Mouse (Mus musculus): ENCODE results near the gene Pold2.

Pold2 gene

DNA sequence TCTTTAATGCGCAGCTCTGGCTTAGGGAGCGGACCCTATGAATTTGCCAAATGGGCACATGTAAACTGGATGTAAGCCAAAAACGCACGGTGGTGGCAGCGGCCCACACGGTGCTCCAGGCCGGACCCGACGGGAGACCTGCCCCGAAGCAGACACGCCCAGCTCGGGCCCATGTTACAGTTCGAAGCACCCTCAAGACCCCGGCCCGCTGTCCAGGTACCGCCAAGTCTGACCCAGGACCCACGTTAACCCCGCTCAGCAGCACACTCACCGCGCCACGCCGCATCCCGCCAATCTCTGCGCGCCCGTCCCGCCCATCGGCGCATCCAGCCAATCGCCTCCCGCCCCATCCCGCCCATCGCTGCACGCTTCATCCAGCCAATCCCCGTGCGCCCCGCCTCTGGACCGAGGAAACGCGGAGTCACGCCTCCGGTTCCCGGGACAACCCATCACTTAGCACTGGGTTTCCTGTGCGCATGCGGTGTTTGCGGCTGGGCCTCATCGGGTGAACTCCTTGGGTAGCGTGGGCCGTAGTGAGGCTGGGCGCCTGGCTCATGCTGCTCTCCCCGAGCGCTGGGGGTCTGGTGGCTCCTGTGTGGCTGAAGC, at the start of gene Pold2:
Pold2 (minus strand) TSS at position 372 of the 606 bp plus-strand sequence.
- DNase-seq (ENCODE audit: low read depth): peak; percentile 99

DNA sequence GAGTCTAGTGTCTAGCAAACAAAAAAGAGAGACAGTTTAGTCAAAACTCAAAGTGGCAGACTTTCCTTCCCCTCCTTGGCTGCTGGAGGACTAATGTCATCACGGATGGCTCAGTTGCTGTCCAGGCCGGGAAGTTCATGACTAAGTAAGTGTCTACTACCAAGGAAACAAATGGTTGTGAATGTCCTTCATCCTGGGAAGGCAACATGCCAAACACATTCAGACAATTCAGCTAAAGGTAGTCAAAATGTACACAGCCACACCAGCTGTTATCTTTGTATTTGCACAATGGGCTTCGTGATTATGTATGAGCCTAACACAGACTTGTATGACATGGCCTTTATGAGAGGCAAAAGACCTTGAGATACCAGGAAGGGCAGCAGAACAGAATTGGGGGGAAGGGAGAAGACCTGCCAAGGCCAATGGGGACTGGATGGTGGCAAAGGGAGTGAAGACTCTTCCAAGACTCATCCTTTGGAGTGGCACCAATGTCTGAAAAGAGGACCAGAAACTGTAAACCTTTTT, 48.7 kb upstream of the Pold2 start:
- no peak for DNase-seq (ENCODE audit: low read depth)

DNA sequence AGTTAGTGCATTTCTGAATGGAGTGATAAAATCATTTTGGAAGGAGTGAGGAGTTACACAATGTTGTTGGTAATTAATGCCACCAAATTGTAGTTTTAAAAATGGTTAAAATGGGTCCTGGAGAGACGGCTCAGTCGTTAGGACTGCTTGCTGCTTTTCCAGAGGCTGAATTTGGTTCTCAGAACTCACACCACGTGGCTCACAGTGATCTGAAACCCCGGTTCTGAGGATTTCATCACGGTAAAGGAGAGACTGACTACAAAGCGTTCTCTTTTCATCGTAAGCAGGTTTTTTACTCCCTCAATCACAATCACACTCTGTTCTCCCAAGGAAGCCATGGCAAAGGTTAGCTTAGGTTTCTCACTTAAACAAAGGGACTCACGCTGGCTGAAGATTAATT, 46.6 kb upstream of the Pold2 start:
- DNase-seq (ENCODE audit: low read depth): no peak

DNA sequence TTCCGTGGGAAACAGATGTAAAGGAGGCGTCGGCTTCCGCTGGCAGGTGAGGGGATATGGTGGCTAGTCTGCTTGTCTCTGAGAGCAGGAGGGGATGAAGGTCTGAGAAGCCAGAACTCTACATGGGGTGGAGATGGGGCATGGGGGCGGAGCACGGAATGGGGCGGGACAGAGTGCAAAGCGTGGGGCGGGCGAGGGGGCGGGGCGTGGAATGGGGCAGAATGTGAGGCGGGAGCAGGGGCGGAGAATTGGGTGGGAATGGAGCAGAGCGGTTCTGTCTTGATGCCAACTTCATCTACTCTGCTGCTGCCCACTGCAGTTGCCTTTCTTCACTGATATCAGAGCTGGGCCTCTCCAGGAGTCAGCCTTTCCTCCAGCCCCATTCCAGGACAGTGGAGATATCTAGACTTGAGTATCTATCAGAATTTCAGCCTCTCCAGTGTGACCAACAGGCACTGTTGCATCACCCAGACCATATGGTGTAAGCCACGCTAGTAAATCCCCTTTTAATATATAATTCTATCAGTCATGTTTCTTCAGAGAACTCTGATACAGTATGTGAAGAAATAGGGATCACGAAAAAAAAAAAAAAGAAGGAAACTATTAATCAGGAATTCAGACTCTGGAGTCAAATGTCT, 42.4 kb upstream of the Pold2 start:
- DNase-seq (ENCODE audit: low read depth): peak; percentile 57

DNA sequence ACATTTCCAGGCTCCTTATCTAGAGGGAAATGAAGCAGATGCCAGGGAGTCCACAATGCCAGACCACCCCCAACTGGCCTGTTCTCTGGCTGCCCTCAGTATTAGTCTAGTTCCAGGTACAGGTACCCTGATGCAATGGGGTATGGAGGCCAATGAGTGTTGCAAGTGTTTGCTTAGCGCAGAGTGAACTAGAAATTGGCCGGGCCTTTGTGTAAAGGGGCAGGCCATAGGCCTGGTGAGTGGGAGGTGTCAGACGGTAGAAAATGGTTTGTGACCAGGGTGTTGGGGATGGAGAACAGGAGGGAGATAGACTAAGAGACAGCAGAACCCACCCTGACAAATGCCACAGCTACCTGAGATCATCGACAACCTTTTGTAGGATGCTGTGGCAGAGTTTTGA, 41.5 kb upstream of the Pold2 start:
- DNase-seq (ENCODE audit: low read depth): no peak

DNA sequence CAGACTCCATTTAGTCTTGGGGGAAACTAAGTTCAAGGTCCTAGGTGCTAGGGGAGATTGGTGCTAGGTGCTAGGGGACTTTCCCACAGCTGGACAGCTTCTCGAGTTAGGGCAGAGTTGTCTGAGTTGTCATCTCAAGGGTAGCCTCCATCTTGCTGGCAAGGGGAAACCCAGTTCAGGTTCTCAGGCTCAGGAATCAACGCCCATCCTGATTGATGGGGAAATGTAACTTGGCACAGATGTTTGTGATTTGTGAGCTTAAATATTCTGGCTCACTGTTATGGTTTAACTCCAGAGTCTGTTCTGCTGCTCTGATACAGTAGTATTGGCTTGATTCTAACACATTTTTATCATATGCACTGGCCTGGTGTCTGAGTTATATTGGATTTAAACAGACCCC, 40.0 kb upstream of the Pold2 start:
- no peak for DNase-seq (ENCODE audit: low read depth)

DNA sequence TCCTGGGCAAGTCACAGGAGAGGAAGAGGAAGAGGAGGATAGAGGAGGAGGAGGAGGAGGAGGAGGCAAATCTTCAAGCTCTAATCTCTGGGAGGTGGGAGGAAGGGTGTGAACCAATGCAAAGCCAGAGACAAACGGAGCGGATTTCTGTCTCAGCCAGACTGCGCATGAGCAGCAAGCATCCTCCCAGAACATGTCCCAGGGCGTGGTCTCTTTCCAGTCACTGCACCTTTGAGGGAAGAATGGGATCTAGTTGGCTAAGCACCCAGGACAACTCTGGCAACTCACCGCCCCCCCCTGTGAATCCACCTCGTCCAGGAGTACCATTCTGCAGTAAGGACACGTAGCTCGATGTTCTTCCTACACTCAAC, 38.1 kb upstream of the Pold2 start:
- DNase-seq (ENCODE audit: low read depth): no peak

DNA sequence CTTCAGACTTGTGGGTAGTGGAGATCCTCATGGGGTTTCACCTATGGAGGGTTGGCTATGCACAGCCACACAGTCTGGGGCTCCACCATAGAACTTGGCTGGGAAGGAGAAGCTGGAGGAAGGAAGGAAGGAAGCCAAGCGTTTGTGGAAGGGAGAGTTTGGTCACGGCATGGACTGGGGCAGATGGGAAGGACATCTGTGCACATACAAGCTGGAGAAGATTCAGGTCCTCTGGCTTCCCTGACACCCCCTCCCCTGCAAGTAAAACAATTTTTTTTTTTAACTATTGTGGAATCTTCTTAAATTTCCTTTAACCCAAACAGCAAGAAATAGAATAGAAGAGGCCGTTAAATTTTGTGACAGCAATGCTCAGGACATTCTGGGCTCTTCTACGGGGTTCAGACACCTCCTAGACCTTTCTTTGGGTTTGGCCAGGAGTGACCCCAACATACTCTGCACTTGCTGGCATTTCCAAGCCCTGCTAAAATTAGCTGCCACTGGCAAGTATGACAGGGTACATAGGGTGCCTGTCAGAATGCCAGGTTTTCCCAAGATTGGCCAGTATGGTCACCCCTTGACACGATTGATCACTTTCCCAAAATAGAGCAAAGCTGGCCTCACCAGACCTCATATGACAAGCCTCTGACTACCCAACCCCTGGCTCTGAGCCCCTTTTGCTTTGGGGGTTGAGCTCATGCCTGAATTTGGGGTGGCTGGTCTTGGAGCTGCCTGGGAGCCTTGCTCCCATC, 37.5 kb upstream of the Pold2 start:
- DNase-seq (ENCODE audit: low read depth): no peak

DNA sequence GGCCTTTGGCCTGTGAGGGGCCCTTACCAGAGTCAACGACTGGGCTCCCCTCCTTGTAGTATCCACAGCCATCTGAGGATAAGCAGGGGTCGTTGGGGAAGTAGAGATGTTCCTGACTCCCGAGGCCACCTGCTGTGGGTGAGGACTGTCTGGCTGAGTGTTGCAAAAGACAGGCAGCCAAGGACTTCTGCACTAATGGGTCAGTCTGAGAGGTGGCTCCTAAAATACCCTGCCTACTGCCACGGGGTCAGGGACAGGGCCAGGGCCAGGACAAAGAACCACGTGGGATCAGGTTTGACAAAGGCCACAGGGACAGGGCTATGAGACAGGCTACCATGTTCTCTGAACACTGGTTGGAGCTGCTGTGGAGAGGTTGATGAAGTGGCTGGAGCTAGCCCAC, 36.8 kb upstream of the Pold2 start:
- DNase-seq (ENCODE audit: low read depth): no peak

DNA sequence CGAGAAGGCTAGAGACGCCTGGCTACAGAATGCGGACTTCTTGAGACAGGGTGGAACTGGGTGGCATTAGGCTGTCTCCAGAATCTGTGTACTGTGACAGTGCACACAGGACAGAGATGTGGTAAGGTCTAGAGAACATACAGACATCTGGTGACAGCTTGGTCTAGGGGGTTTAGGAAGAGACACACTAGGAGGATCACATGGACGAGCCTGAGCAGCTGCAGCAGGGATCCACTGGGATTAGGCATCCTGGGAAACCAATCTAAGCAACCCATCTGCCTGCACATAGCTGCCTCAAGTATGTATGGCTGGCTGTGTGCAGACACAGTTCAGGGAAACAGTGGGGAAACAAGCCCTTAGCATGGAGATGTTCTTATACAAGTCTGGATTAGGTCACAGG, 35.8 kb upstream of the Pold2 start:
- DNase-seq (ENCODE audit: low read depth): no peak

DNA sequence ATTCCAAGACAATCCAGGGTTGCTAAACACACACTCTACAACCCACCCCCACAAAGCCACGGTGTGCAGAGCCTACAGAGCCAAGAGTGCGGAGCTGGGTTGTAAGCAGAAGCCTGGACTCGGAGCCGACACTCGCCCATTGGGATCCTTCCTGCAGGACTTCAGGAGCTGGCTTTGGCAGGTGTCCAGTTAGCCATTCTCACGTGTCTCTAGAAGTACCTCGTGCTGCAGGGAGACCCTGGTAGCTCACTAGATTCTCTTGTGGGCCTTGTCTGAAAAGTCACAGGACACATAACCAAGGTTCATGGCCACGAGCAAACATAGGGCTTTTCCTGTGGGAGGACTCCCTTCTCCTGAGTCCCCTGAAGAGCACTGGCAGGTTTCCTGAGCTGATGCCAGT, 35.2 kb upstream of the Pold2 start:
- DNase-seq (ENCODE audit: low read depth): no peak

DNA sequence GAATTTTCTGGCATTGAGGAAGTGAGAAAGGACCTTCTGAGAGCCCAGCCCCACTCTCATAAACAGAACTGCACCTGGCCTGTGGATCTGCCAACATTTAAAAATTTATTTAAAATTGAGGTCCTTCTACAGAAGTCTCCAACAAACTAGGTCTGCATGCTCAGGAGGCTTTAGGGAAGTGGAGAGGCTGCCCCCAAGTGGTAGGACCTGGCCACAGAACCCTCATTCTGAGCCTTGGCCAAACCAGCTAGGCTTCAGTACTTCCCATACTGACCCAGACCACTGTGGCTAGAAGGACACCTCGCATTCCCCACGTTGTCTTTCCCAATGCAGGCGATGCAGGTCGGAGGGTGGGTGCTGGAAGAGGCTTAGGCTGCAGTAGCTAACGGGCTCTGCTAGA, 34.5 kb upstream of the Pold2 start:
- peak; percentile 44 for DNase-seq (ENCODE audit: low read depth)

DNA sequence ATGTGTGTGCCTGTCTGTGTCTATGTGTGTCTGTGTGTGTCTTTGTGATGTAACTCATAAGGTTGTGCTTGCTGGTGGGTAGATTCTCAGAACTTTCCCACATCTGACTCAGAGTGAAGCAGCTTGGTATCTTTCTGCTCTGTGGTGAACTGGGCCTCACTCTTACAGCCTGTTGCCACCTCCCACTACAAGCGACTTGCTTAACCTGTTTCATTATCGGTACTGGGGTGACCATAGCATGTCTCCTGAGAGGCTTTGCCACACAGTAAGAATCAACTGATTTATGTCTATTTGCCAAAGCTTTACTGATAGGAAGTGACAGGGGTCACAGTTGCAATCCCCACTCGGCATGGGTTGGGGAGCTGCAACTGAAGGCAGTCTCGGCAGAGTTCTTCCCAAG, 30.6 kb upstream of the Pold2 start:
- no peak for DNase-seq (ENCODE audit: low read depth)

DNA sequence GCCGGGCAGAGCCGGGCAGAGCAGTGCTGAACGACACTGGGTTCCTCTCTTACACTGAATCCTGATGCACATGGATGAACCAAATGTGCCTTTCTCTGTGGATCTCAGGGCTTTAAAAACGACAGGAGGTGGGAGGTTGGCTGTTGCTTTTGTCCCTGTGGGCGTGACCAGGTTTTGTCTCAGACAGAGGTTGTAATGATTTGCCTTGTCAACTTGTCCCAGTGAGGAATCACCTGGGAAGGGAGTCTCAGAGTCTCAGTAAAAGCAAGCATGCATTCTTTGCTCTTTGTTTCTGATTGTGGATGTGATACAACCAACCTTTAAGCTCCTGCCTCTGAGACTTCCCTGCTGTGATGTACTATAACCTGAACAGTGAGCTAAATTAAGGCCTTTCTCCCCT, 29.0 kb upstream of the Pold2 start:
- no peak for DNase-seq (ENCODE audit: low read depth)

DNA sequence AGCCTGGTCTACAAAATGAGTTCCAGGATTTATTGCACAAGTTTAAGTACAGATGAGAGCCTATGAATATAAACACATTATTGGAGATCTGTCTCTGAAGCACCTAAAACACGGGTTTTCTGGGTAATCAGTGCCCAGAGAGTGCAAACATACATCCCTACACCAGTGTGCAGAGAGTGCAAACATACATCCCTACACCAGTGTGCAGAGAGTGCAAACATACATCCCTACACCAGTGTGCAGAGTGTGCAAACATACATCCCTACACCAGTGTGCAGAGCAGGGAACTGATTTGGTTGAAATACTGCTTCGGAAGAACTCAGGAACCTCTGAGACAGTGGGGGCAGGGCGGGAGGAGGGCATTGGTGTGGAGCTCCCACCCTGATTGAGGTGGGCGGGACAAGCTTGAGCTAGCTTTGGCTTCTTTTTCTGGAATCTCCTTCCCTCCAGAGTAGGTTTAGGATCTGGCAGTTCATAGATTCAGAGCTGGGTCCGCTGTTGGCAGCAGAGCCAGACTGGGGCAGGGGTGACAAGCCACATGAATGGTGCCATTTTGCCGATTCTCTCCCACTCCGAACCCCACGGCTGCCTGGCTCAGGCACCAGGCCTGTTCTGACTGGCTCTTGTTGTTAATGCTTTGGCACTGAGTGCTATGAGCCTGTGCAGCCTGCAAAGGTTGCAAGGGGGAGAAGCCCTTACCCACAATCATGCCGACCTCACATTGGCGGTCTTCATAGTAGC, 27.9 kb upstream of the Pold2 start:
- DNase-seq (ENCODE audit: low read depth): no peak

DNA sequence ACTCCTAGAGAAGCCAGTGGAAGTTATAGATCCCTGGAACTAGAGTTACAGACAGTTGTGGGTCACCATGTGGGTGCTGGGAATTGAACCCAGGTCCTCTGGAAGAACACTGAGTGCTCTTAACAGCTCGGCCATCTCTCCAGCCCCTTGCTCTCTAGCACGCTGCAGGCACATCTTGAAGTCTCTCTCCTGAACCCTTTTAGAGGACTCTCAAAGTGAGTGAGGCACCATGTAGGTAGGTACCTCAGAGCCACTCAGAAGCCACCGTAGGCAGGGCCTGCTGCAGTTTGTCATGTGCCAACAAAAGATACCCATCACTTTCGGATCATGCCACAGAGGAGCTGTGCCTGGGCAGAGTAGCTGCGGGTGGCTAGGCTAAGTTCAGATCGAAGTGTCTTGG, 26.8 kb upstream of the Pold2 start:
- no peak for DNase-seq (ENCODE audit: low read depth)

DNA sequence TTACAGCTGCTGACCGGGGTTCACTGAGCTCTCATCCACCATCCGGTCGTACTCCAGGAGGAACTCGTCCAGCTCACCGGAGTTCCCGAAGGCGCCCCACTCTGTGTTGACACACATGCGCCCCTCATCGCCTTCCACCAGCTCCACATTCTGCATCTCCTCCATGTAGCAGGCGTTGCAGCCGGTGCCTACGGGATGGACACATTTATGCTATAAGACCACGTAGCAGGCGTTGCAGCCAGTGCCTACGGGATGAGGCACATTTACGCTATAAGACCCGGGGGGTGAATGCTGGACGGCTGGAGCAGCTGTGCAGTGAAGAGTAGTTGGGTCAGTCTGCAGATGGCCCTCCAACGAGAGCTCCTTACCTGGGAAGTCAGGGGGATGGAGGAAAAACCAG, 26.3 kb upstream of the Pold2 start:
- no peak for DNase-seq (ENCODE audit: low read depth)

DNA sequence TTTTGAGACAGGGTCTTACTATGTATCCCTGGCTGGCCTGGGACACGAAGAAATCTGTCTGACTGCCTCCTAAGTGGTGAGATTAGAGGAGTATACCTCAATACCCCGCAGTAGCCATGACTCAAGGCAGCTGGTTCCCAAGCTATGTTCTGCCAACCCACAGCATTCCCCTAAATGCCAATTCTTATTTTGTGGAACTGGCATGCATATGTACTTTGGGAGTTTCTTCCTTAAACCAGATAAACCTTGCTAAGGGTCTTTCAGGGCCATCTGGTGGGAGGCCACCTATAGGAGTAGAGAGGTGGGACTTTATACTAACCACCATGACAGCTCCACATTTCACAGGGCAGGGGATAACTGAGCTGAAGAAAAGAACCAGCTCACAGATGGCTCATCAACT, 25.8 kb upstream of the Pold2 start:
- DNase-seq (ENCODE audit: low read depth): no peak

DNA sequence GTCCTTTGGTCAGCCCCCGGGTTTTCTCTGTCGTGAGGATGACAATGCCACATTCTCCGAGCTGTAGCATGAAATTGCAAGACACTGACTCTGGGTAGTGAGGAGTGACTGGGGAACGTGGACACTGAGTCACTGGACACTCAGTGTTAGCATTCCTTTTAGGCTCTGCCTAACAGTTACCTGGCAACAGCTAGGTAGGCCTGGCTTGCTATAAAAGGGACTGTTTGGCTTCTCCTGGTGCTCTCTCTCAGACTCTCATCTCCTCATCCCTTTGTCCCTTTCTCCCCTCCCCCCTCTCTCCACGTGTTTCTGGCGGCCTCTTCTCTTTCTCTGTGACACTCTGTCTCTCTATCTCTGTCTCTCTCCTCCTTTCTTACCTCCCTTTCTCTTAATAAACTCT, 24.3 kb upstream of the Pold2 start:
- no peak for DNase-seq (ENCODE audit: low read depth)

DNA sequence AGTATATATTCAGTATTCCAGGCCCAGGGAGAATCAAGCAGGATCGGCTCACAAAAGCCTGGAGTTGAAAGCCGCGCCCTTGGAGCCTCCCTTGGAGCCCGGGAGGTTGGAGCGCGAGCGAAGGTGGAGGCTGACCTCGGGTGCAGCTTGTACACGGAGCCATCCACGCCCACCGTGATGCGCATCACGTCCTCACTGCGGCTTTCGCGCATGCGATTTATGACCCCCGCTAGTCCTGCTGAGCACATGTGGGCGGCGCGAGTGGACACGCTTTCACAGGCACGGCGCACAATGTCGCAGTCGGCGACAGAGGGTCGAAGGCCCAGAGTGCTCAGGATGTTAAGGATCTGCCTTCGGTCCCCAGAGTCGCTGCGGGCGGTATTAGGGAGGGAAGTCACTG, 23.9 kb upstream of the Pold2 start:
- DNase-seq (ENCODE audit: low read depth): no peak

DNA sequence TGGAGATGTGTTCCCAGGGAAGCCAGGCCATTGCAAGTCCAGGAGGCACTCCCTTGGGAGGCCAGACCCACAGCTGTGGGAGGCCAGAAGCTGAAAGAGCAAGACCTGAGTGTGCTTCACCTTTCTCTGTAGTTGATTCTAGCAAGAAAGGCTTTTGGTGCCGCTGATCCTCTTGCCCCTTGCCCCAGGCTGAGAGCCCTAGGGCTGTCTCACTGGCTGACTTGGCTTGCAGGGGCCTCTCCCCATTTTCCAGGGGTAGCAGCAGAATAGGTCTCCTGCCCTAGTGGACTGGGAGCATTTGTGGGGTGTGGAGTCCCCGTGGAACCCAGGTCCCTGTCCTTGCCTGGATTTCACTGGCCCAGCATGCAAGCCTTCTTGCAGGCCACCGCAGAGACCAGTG, 23.2 kb upstream of the Pold2 start:
- DNase-seq (ENCODE audit: low read depth): no peak

DNA sequence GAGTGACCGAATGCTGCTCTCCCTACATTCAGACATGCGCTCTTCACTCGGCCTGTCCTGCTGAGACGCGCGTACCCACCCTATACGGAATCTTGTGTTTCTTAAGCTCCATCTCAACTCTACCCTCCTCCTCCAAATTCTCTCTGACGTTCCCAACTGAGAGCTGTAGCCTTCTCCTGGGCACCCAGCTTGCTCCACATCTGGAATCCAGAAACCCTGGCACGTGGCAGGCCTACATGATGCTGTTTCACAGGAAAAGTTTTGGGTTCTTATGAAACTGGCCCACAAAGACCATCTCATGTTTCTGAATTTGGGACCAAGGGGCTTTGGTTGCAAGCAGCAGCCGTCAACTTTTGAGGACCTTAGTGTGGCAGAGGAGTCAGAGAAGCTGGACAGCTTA, 21.2 kb upstream of the Pold2 start:
- DNase-seq (ENCODE audit: low read depth): no peak

DNA sequence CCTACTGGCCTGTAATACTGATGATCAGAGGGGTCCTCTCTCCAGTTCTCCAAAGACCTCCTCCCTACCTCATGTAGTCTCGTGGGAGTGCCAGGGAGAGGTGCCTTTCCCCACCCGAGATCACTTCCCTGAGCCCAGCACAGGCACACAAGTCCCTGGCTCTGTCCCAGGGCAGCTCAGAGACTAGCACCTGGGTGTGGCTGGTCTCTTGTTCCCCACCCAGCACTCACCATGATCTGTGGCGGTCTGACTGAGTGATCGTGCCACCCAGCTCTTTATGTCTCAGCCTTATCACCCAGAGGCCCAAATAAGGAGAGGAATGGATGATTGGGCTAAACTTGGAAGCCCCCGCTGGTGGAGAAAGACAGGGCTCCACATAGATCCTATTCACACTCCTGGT, 20.4 kb upstream of the Pold2 start, which contains the start of gene Myl7:
Myl7 (minus strand) TSS at position 252 of the 400 bp plus-strand sequence.
- no peak for DNase-seq (ENCODE audit: low read depth)
